Mouse (Mus musculus) megakaryocyte progenitor cell, adult 5-6 weeks (primary cell): ENCODE data around the gene Ankrd33. TPM values are rescaled to one million over a fixed set of nuclear protein-coding genes. Genes with fewer than 3 reads are reported as not detected.
A peak's percentile ranks its signal among the peaks of the same experiment; 100 is the strongest.

Source experiments
- ATAC-seq: replicated peaks from 2 replicates; pipeline ENCODE4 v1.8.0; 2016; ENCODE audit warnings: mild to moderate bottlenecking, moderate TSS enrichment, inconsistent platforms; ENCODE audit not compliant: poor library complexity
- total RNA-seq, 2 experiments: library from RNA; stranded (forward) in 1 of 2; stranded (reverse) in 1 of 2; fragments of 157-497, 149-512 nt in 1 of 2; fragments of 200-1000 nt in 1 of 2; gene quantifications; 2 replicates each; pipeline versions ENCODE4 v1.2.3 to v1.2.4; 2015 to 2017

Gene Ankrd33
- total RNA-seq, 2 experiments from 2014 or later = not detected

DNA sequence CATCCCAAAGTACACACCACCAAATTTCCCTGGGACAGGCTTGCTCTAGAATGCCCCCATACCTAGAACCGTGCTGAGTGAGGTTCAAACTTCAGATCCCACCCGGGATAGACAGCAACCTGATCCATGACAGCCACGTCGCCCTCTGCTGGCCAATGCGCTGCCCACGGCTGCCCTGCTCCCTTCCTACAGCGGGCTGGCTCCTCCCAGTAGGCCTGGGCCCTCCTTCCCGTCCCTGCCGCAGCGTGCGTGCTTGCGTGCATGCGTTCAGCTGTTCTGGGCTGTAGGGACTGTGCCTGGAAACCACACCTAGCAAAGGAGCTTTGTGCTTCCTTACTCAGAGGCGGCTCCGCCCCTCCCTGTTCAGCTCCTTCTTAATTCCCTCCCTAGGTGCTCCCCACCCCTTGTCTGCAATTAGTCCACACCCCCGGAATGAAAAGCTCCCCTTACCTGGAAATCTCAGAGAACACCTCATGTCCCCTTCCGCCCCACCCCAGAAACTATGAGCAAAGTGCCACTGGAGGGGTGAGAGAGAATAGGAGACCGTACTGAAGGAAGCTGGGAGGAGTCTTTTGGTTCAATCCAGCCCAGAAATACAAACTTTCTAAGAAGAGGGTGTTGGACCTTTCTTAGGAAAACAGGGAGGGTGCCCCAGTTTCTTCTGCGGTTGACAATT, 30.0 kb downstream of the Ankrd33 start:
- ATAC-seq = peak; percentile 89

DNA sequence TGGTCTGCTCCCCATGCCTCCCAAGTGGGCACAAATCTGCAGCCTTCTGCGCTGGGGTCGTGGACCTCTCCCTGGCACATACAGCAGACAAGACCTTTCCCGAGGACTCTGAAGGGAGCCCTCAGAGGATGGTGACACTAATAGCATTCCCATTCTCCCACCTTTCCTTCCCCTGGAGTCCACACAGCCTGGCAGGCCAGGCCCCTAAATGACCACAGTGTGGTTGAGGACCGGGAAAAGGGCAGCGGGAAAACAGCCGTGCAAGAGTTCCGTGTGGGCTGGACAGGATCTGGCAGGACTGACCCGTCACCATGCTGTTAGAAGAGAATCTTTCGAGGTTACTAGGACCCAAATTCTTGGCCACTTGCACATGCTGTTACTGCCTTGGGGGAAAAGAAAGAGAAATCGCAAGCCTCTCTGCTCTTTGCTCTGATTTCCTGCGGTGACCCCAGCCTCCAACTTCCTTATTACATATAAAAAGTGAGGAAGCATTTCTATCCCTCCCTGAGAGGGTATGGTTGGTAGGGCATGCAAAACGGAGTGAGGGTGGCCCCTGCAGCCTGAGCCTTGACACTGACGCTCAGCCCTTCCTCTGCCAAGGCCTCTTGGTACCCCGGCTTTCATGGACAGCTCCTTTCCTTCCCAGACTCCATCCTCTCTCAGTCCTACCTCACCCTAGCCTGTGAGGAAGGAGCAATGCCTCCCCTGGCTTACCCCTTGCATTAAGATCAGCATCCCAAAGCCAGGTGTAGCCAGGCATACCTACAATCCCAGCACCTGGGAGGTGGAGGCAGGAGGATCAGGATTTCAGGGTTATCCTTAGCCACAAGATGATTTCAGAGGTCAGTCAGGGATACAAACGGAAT, 30.8 kb downstream of the Ankrd33 start:
- peak; percentile 18; the same call in 1 of the 2 replicates for ATAC-seq

DNA sequence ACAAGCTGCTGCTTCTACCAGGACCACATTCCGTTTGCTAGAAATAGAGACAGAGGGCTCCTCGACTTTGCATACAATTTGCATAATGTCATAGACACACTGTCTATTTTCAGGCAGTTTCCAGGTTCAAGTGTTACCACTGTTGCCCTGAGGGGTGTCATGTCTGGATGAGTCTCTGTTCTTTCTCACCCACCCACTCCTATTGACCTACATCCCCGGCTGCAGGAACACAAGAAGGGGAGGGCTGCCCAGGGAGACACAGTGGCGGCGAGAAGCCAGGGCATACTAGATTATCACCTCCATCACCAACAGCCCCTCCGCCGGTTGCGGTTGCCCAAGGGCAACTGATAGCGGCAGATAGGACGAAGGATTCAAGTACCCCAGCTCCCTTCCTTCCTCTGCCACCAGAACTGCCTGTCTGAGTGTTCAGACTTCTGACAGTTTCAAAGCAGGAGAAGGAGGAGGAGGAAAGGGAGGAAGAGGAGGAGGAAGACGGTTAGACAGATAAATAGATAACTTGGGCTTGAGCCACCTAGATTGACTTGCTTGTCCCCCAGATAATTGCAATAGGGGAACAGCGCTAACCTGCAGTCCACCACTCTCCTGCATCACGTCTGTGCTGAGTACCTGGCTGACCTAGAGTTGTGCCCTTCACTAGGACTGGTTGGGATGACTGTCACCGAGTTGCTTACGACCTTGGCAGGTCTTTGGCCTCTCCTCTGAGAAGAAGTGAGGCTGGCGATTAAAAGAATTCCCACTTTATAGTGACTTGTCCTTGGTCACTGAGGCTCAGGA, 31.8 kb downstream of the Ankrd33 start:
- peak; percentile 14; the same call in 1 of the 2 replicates for ATAC-seq

DNA sequence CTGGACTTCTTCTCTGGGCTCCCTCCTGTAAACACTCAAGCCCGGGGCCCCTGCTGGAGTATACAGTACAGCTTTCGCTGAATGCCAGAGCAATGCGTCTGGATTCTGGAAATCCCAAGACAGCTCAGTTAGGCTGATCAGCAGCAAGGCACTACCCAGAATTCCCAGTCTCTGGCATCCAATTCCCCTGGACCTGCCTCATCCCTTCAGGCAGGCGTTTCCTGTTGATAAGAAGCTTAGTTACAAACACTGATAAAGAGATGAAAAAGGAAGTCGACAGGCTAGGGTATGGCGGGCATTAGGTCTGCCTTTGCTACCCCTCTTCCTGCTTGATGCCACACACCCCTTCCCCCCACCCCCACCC, 32.3 kb downstream of the Ankrd33 start:
- ATAC-seq = no peak

DNA sequence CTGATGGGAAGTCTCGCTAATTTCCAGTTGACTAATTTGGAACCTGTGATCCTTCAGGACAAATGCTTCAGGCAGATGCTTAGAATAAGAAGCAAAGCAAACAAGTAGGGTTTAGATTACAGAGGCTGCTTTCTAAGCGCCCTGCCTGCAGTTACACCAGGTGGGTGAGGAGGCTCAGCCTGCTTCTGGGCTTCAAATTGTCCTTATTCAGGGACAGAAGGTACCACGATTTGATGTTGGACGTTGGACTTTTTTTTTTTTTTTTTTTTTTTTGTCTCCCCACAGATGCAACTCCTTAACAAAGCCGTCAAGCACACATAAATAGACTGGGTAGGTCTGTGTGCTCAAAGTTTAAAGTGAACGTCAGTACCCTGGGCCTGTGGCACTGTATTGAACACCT, 33.0 kb downstream of the Ankrd33 start:
- ATAC-seq = no peak

DNA sequence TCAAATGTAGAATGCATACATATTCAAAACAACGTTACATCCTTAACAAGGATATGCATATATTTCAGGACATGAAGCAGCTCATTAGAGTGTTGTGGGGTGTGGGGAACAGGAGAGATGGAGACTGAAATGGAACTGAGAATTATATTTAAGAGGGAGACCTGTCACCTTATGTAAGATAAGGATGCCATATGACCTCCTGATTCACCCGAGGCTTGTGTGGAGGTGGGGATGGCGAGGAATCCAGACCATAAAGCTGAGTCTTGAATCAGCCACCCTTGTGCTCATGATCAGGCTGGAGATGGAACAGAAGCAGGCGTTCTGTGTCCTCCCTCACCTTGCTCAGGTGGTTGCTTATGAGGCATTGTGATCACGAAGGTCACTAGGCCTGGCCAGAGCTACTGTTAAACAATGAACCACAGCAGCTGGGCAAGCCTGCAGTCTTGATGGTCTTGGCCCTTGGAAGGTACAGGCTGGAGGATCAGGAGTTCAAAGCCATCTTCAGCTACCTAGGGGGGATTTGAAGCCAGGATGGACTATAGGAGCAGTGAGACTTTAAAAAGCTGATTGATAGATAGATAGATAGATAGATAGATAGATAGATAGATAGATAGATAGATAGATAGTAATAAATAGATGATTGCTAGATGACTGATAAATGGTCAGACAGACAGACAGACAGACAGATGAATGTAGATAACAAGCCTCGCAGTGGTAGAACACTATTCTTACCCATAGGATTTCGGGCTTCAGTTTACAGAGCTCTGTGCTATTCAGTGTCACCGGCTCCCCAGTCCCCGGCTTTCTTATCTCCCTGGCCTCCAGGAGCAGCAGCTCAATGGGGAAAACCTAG, 36.1 kb downstream of the Ankrd33 start:
- no peak for ATAC-seq

DNA sequence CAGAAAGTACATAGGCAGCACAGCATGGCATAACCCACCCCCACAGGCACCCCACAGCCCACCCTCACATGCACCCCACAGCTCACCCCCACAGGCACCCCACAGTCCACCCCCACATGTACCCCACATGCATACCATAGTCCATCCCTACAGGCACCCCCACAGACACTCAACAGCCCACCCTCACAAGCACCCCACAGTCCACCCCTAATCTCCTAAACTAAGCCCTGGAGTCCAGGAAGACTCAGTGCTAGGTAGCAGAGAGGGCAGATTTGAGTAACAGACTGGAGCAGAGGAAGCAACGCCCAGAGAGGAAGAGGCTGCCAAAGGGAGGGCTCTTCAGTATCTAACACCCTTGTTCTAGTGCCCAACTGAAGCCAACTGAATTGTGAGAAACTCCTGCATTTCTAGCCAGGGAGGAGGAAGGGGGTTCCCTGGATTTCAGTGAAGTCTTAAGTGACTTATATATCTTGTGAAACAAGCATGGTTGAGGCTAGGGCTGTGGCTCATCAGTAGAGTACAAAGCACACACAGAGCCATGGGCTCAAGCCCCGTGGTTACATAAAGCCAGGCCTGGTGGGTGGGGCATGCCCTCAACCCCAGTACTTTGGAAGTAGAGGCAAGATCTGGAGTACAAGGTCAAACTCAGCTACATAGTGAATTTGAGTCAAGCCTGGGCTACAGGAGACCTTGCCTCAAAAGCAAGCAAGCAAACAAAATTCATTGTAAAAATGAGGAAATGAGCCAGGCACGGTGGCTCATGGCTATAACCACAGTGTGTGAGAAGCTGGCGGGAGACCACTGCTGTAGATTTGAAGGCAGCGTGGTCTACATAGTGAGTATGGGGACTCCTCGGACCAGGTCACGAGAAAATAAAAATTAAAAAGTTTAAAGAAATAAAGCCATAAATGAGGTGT, 39.4 kb downstream of the Ankrd33 start:
- peak; percentile 61 for ATAC-seq

DNA sequence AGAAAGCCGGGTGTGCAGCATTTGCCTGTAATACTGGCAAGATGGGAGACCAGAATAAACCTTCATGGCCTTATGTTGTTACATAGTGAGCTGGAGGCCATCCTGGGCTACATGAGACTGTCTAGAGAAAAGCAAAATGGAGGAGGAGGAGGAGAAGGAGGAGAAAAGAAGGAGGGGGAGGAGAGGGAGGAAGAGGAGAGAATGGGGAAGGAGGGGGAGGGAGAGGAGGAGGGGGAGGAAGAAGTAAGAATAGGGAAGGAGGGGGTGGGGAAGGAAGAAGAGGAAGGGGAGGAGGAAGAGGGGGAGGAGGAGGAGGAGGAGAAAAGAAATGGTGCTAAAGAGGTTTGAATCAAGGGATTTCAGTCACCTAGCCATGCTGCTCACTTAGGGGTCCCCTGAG, 44.6 kb downstream of the Ankrd33 start:
- ATAC-seq = no peak

DNA sequence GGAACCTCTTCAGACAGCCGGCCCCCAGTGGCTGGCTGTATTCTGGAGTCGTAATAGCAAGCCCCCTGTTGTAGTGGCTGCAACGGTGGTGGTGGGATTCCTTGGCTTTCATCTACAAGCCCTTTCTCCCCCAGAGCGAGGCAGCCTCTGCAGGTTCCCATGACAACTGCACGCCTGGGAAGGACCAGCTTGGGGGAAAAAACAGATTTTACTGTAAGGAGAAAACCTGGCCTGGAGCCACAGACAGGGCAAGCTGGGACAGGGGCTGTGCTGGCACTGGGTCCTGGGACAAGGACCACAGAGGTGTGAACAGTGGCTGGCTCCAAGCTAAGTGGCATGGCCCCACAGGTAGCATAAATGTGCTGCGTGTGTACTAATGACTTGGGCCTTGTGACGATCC, 45.0 kb downstream of the Ankrd33 start:
- no peak for ATAC-seq

DNA sequence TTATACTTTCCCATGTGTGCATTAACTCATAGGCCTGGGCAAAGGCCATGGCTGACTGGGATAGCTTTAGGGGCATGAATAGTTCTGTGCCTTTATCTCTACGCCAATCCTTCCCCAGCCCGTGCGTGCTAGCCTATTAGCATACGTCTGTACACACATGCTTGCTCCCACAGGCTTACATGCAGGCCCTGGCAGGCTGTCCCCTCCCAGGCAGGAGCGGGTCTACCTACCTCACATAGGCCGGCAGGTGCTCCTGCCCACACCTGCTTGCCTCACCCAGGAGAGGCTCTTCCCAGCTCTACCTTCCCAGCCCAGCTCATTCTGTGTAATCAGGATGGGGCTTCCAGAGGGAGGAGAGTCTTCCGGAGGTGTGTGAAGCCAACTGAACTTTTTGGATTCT, 46.0 kb downstream of the Ankrd33 start:
- no peak for ATAC-seq

DNA sequence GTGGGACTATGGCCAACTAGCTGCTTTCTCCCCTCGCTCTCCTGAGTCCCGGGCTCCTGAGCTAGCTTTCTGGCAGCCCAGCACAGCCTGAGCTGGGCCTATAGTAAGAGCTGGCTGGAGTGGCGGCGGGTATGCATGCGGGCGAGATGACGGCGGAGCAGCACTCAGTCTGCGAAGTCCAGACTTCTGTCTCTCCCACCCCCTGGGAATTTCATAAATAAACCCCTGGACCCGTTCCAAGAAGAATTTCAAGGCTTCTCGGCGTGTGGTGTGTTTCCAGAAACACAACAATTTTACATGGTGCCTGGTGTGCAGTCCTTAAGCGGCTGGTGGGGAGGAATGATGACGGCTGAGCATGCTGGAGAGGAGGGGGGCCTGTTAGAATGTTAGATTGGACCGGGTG, 47.5 kb downstream of the Ankrd33 start:
- no peak for ATAC-seq

DNA sequence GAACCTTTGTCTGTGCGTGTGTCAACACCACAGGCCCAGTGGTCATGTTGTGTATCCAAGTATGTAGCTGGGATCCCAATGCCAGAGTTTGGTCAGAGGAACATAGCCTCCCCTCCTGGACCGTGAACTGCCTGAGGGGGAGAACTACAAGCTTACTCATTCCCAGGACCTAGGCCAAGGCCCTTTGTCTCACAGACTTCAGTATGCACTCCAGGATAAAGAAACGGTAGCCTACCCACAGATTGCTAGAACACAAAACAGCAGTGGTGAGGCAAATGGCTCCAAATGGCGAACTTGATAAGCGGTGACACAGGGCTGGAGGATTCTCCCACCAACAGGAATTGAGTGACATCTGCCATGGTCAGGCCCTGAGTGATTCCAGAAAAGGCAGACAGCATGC, 48.3 kb downstream of the Ankrd33 start:
- ATAC-seq = peak; percentile 59

DNA sequence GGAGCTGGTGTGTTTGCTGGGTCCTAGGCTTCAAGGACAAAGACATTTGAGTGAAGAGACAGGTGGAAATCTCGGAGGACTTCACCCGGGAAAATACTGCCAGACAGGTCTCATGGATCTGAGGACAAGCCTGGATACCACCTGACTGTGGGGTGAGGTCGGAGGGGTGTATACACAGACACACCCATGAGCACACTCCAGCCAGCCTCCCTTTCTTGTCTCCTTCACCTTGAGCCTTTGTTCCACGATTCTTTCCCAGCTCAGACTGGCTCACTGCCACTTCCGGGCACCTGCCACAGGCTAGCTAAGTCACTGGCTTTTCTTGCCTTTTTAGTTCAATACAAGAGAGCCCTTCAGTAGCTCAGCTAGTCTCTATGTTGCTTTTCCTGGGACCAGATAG, 48.7 kb downstream of the Ankrd33 start:
- no peak for ATAC-seq

DNA sequence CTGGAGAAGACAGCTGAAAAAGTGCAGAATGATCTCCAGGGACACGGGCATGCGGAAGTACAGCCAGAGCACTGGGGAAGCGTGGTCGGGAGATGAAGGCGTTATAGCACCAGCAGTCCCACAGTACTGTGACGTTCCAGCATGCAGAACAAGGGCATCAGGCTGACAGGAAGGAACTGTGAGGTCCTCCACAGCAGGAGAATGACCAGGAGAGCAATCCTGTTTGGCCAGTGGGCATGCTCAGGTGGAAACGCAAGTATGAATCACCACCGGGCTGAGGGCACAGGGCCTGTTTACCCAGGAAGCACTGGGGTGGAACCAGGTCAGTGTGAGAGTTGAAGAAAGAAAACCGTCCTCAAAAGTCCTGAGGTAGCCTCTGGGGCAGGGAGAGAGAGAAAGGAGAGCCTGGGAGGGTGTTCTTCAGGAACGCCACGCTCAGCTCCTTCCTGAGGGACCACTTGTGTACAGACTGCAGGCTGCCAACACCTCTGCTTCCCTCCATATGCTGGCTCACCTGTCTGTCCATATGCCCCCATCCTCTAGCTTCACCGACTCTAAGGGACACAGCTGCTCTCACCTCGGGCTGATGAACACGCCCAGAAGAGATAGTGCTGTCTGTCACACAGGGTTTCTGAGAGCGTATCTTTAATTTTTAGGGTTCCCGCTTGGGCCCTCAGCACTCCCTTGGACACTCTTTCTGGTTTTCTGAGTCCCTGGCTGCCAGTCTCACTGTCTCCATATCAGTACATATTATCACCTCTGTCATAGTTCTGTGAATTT, 50.3 kb downstream of the Ankrd33 start:
- 0 out of 2 replicates have a peak, but pooled peaks have one; percentile 17 for ATAC-seq

DNA sequence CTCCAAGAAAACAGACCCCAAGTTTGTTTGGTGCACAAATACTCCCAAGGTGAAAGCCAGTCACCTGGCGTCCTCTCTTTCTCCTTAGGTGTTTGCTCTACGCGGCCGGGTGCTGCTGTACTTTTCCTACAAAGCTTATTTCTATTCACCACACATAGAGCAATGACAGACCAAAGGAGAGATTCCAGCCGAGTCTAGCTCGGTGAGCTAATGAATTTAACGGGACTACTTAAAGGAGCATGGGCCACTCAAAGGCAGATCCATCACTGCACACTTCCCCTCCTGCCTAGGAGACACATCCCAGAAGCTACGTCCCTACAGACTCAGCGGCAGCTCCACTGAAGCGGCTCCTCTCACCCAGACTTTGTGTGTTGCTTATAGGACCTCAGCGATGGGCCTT, 52.0 kb downstream of the Ankrd33 start:
- ATAC-seq = no peak
